Mouse (Mus musculus) megakaryocyte, embryonic 14.5 days (primary cell): ENCODE data around the gene Isx.

Experiments
- FLI1 ChIP-seq: IDR thresholded peaks from 2 replicates; pipeline ENCODE4 v1.6.1; 2012; ENCODE audit warnings: low read length, inconsistent platforms, mixed read lengths
- GATA1 ChIP-seq: IDR thresholded peaks from 3 replicates; pipeline ENCODE4 v1.6.1; 2012; ENCODE audit warnings: mixed read lengths, low read length, inconsistent platforms, borderline replicate concordance

GRCm38 (mm10) chr8:74910708-74911107 is 37.7 kb downstream of the Isx start:
- TF ChIP-seq GATA1: no peak
- TF ChIP-seq FLI1: no peak
